Mouse (Mus musculus): ENCODE results near the gene Gm49510.
A peak's percentile ranks its signal among the peaks of the same experiment; 100 is the strongest.

The Gm49510 gene

DNA sequence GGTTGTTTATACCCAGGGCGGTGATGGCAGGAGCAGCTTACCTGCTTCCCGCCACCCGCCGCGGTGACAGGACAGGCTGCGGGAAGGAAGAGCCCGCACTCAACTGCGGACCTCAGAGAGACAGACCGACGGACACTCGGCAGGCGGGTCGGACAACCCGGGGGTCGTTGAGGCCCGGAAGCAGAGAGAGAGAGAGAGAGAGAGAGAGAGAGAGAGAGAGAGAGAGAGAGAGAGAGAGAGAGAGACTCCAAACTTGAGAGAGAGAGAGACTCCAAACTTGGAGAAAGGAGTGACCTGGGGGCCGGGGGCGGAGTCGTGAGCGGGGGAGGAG lies at the start of gene Gm49510:
Gene Gm49510 (plus strand): TSS at position 259 of the 331 bp plus-strand sequence.
- DNase-seq (ENCODE audit: low spot score in 2 of 2), result no peak

DNA sequence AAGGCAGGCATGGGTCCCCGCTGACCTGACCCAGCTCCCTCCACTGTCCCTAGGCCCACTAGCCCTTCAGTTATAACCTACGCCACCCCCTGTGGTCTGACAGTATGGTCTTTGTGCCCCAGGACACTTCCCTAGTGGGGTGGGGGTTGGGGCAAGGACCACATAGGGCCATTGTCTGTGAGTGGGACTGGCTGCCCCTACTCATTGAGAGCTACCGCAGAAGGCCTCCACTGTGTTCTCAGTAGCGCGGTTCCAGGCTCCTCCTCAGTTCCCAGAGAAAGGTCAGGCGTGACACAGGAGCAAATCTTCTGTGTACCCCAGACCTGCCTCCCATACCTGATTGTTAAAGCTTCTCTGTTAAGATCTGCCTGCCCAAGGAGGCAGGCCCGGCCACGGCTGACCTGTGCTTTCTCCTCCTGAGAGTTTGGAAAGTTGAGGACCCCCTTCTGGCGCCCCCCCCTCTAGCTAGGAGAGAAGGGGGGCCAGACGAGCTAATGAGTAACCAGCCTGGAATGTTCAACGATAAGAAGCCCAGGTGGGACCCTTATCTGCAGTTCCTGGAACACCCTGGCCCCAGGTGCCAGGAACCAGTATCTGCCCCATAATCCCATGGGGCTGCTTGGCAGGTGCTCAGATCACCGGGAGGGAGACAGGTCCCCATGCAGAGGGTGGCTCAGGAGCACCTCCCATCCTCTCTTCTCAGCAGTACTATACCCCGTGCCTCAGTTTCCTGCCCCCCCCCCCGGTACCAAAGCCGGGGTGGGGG lies 49.2 kb upstream of the Gm49510 start:
- DNase-seq (ENCODE audit: low spot score in 2 of 2), result no peak

DNA sequence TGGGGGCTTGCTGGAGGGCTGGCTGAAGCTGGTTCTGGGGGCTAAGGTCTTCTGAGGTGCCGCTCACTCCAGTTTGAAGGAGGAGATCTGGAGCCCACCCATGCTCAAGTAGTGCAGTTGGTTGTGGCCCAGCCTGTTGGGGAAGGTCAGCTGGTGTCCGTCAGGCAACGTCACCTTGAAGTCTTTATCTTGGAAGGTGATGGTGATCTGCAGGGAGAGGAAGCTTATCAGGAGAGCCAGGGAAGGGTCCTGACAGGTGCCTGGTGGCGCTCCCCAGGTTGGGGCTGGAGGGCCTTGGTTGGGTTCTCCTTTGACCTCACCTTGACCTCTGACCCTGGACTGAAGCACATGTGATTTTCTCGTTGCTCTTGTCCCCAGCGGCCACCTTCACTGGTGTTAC lies 48.5 kb upstream of the Gm49510 start:
- DNase-seq (ENCODE audit: low spot score in 2 of 2), result no peak

DNA sequence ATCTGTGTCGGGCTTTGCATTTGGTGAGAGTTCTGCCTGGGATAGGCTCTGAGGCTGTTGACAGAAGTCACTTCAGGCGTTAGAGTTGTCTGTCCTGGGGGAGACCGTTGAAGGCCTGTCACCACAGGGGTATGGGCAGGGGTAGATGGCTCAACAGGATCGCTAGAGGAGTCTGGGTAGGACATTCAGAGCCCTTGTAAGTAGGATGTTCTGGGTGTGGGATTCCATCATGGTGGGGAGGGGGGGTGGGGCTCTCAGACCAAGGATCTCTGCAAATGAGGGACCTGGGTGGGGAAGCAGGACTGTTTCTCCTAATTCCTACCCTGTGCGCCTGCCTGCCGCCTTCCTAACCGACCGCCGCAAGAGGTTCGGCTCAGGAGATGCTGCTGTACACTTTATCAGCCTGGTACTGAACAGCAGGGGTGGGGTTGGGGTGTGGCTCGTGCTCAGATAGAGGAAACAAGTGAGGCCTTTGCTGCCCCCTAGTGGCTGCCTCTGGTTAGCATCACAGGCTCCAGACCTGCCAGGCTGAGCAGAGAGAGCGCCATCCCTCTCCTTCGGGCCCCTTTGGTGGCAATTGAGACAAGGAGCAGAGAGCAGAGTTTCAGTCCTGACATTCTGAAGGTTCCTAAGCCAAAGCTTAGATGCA lies 47.8 kb upstream of the Gm49510 start:
- DNase-seq (ENCODE audit: low spot score in 2 of 2), result peak; percentile 82 to 91

GRCm38 (mm10) chr15:78855303-78855965 lies 44.0 kb upstream of the Gm49510 start, which contains the start of gene Lgals2:
TSS of gene Lgals2 (minus strand) at chr15:78855529.
- no peak for DNase-seq (ENCODE audit: low spot score in 2 of 2)

DNA sequence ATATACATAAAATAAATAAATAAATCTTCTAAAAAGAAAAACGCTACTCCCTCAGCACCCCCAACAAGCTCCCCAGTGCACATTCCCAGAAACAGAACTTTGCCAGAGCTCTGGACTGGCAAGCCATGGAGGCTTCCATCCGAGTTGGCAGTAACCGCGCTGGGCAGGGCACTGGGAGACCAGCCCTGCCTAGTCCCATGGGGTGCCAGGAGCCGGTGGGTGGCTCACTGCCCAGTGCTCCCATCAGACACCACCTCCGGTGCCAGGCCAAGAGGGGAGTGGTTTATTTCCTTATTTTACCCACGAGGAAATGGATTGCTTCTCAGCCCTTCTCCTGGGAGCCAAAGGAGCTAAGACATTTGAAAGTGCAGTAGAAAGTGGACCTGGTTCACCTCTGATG lies 42.5 kb upstream of the Gm49510 start:
- DNase-seq (ENCODE audit: low spot score in 2 of 2), result peak in 1 of 2 experiments; percentile 75

DNA sequence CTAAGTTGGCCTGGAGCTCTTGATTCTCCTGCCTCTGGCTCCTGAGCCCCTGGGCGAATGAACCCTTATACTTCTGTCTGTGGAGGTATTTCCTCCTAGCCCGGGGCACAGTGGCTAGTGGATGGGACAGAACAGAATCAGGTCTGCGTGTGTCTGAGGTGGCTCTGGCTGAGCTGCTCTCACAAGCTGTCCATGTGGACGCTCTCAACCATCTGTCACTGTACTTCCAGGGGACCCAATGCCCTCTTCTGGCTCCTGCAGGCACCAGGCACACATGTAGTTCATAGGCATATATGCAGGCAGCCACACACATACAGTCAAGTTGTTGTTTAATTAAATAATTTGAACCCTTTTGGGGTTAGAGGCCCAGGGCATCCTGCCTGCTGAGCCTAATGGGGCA lies 40.2 kb upstream of the Gm49510 start:
- DNase-seq (ENCODE audit: low spot score in 2 of 2), result no peak

- no peak for DNase-seq (ENCODE audit: low spot score in 2 of 2)
These were observed 39.8 kb upstream of the Gm49510 start for GRCm38 (mm10) chr15:78859714-78860113.

- no peak for DNase-seq (ENCODE audit: low spot score in 2 of 2)
These were observed 37.2 kb upstream of the Gm49510 start for GRCm38 (mm10) chr15:78862280-78862679.

GRCm38 (mm10) chr15:78863154-78863553 lies 36.3 kb upstream of the Gm49510 start:
- no peak for DNase-seq (ENCODE audit: low spot score in 2 of 2)

GRCm38 (mm10) chr15:78863852-78864253 lies 35.6 kb upstream of the Gm49510 start:
- DNase-seq (ENCODE audit: low spot score in 2 of 2), result no peak

- no peak for DNase-seq (ENCODE audit: low spot score in 2 of 2)
These were observed 31.1 kb upstream of the Gm49510 start for GRCm38 (mm10) chr15:78868398-78868797.

GRCm38 (mm10) chr15:78868826-78869233 lies 30.6 kb upstream of the Gm49510 start:
- no peak for DNase-seq (ENCODE audit: low spot score in 2 of 2)

GRCm38 (mm10) chr15:78869775-78870174 lies 29.7 kb upstream of the Gm49510 start:
- no peak for DNase-seq (ENCODE audit: low spot score in 2 of 2)

DNA sequence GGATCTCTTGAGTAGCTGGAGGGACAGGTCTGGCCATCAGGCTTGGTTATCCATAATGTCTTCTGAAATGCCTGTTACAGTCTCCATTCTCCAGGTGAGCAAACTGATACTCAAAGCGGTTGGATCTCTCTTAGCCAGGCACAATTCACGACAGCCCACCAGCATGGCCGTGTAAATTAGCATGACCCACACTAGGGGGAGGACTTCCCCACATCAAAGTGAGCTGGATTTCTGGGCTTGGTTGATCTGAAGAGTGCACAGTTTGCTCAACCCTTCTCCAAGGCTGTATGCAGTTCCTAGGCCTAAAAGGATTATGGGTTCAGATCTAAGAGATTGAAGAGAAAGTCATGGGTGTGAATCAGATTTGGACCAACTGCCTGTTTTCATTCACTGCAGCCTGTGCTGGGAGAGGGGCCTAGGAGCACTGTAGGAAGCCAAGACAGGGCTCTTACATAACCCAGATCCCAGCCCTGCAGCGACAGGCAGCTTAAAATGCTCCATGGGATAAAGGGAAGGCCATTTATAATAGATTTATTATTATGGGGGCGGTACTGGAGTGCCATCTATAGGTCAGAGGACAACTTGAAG lies 27.4 kb upstream of the Gm49510 start:
- no peak for DNase-seq (ENCODE audit: low spot score in 2 of 2)

DNA sequence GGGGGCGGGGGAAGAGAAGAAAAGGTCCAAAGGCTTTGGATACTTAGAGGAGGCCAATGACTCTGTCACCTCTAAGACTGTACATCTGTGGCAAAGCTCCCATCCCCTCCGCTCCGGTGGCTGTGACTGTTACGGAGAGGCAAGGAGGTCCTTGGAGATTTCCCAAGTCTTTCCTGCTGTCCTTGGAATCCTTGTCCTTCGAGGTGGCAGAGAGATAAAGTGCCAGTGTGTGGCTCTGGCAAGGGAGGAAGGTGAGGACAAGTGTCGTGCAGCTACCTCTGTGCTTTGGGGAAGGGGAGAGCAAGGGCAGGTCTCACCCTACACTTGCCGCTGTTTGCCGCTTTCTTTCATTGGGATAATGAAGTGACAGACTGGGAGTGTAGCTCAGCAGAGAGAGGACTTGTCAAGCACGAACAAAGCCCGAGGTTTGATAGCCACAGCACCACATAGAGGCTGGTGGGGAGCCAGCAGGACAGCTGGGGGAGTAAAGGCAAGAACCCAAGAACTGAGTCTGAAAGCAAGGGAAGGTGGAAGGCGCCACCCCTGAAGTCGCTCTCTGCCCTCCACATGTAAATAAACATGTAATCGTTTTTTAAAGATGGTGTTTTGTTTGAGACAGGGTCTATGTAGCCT lies 25.5 kb upstream of the Gm49510 start:
- DNase-seq (ENCODE audit: low spot score in 2 of 2), result no peak

GRCm38 (mm10) chr15:78874989-78875388 lies 24.5 kb upstream of the Gm49510 start:
- DNase-seq (ENCODE audit: low spot score in 2 of 2), result no peak

DNA sequence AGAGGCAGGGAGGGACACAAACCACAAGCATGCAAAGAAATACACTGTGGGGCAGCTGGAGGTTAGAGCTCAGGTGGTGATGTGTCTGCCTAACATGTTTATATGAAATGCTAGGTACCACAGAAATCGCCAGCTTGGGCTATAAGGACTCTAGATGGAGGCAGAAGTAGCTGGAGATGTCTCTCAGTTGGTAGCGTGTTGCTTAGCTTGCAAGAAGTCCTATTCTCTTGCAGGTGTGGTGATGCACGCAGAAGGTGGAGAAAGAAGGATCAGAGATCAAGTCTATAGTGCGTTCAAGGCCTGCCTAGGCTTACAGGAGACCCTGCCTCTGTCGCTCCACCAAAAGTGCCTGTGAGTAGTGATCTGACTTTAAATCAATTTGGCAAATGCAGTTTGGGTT lies 23.9 kb upstream of the Gm49510 start:
- no peak for DNase-seq (ENCODE audit: low spot score in 2 of 2)

DNA sequence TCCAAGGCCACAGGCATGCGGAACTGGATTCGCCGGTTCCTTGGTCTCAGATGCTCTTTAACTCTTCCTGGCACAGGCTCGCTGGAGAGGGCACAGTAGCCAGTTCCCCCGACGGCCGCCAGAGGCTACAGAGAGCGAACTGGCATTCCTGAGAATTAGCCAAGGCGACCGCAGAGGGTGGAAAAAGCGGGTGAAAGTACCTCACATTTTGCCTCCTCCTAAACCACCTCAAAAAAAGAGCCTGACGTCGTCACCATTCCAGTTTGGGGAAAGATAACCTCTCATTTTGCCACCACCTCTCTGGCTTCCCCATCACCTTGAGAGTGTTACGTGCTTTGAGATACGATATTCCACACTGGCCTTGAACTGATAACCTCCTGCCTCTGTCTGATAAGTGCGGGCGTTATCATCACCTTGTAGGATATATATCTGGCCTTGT lies 23.2 kb upstream of the Gm49510 start:
- peak; percentile 90 to 91 for DNase-seq (ENCODE audit: low spot score in 2 of 2)

DNA sequence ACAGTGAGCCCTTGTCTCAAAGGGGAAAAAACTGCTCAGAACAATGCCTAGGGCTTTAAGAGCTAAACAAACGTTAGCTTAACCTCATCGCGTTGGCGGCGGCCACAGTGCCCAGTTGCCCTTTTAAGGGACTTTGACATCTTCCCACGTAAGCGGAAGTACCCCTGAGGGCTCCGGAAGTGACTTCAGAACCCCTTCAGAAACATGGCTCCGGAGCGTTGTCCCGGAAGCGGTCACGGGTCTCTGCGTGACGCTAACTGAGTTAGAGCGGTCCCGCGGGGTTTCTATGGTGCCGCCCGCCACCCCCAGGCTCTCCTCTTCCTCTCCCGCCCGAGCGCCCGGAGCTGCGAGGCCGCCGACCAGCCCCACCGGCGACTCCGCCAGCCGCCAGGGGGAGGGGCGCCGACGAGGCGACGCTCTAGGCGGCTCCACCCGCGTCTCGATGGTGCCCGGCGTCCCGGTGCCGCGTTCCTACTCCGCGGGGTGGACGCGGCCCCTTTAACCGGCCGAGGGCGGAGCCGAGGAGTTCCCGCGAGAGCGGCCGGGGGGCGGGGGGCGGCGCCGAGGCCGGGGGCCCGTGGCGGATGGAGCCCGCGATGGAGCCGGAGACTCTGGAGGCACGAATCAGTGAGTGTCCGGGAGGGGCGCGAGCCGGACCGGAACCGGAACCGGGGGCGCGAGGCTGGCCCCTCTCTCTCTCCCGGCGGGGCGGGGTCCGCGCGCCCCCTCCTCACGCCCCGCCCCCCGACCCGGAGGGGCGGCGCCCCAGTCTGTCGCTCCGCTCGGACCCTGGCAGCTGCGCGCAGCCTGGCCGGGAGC lies 22.3 kb upstream of the Gm49510 start, which contains the start of gene Gga1:
Gene Gga1 (plus strand): TSS at position 200 of the 819 bp plus-strand sequence.
- peak; percentile 93 for DNase-seq (ENCODE audit: low spot score in 2 of 2)

- no peak for DNase-seq (ENCODE audit: low spot score in 2 of 2)
These were observed 21.6 kb upstream of the Gm49510 start for GRCm38 (mm10) chr15:78877810-78878390.

All from urinary bladder, postnatal 36 days (tissue).